Mouse (Mus musculus) heart, adult 2 months (tissue): ENCODE results near the gene Col2a1.

Experiments used
- CTCF ChIP-seq: fragments of 200-600 bp; IDR thresholded peaks from 2 replicates; pipeline ENCODE4 v1.8.1; 2022; ENCODE audit warnings: antibody characterized with exemption, mild to moderate bottlenecking, moderate library complexity
- POLR2A ChIP-seq: fragments of 200-500 bp; IDR thresholded peaks from 2 replicates; pipeline ENCODE4 v1.6.1; 2011; ENCODE audit warnings: mild to moderate bottlenecking, low read depth, low read length, control low read depth; ENCODE audit not compliant: insufficient read depth

- TF ChIP-seq CTCF (no peak), POLR2A (no peak)
Measured at GRCm38 (mm10) chr15:97999991-98000390, 4.5 kb downstream of the Col2a1 start.
